Mouse (Mus musculus) myocyte (in vitro differentiated cells): ENCODE data around the gene Pls1. TPM values are rescaled to one million over a fixed set of nuclear protein-coding genes. Genes with fewer than 3 reads are reported as not detected.

ENCODE experiments used
- H3K27me3 ChIP-seq: one replicate; pipeline ENCODE4 v1.6.1; 2011; ENCODE audit not compliant: control insufficient read depth, insufficient read depth, insufficient read length
- H3K36me3 ChIP-seq: one replicate; pipeline ENCODE4 v1.6.1; 2011; ENCODE audit not compliant: control insufficient read depth, insufficient read depth
- H3K4me2 ChIP-seq: one replicate; pipeline ENCODE4 v1.6.1; 2011; ENCODE audit warnings: low read depth, control low read depth
- H3K4me3 ChIP-seq: one replicate; pipeline ENCODE4 v1.5.1; 2011; ENCODE audit warnings: mild to moderate bottlenecking, control low read depth, moderate library complexity
- H3K79me2 ChIP-seq: one replicate; pipeline ENCODE4 v1.6.1; 2011; ENCODE audit not compliant: control insufficient read depth, insufficient read depth
- H3ac ChIP-seq: one replicate; pipeline ENCODE4 v1.6.1; 2011; ENCODE audit not compliant: control insufficient read depth, insufficient read length
- CEBPB ChIP-seq: IDR thresholded peaks from 2 replicates; pipeline ENCODE4 v1.6.1; 2011; ENCODE audit warnings: mild to moderate bottlenecking, moderate library complexity; ENCODE audit not compliant: poor library complexity, insufficient read depth, severe bottlenecking
- E2F4 ChIP-seq: IDR thresholded peaks from one replicate; pipeline ENCODE4 v1.6.1; 2011; ENCODE audit warnings: mild to moderate bottlenecking, control low read depth, moderate library complexity; ENCODE audit not compliant: insufficient read depth
- MAX ChIP-seq: IDR thresholded peaks from one replicate; pipeline ENCODE4 v1.6.1; 2011; ENCODE audit warnings: low read depth, mild to moderate bottlenecking, control low read depth
- MYOD1 ChIP-seq, 3 experiments: IDR thresholded peaks; one replicate each; pipeline ENCODE4 v1.6.1; 2011; ENCODE audit warnings: control low read depth in 2 of 3, low read depth in 2 of 3, mild to moderate bottlenecking in 2 of 3, moderate library complexity in 1 of 3; ENCODE audit not compliant: insufficient read length in 2 of 3, control insufficient read depth in 1 of 3
- MYOG ChIP-seq, 3 experiments: IDR thresholded peaks; one replicate each; pipeline ENCODE4 v1.6.1; 2011; ENCODE audit warnings: control low read depth in 2 of 3, low read depth in 2 of 3, mild to moderate bottlenecking in 2 of 3; ENCODE audit not compliant: insufficient read length in 2 of 3, control insufficient read depth in 1 of 3, insufficient read depth in 1 of 3
- POLR2A ChIP-seq: IDR thresholded peaks from one replicate; pipeline ENCODE4 v1.6.1; 2011; ENCODE audit warnings: low read depth, mild to moderate bottlenecking, control low read depth, moderate library complexity; ENCODE audit not compliant: insufficient read length
- POLR2AphosphoS2 ChIP-seq: IDR thresholded peaks from one replicate; pipeline ENCODE4 v1.6.1; 2011; ENCODE audit warnings: low read depth, control low read depth; ENCODE audit not compliant: insufficient read length
- REST ChIP-seq: IDR thresholded peaks from one replicate; pipeline ENCODE4 v1.6.1; 2011; ENCODE audit warnings: mild to moderate bottlenecking, control low read depth, moderate library complexity; ENCODE audit not compliant: insufficient read depth, insufficient read length
- SRF ChIP-seq: IDR thresholded peaks from one replicate; pipeline ENCODE4 v1.6.1; 2011; ENCODE audit warnings: low read depth; ENCODE audit not compliant: control insufficient read depth, insufficient read length
- TCF12 ChIP-seq: IDR thresholded peaks from one replicate; pipeline ENCODE4 v1.6.1; 2011; ENCODE audit warnings: mild to moderate bottlenecking, control low read depth; ENCODE audit not compliant: poor library complexity, insufficient read depth, severe bottlenecking
- TCF3 ChIP-seq: IDR thresholded peaks from one replicate; pipeline ENCODE4 v1.6.1; 2011; ENCODE audit warnings: low read depth, control low read depth; ENCODE audit not compliant: insufficient read length
- USF1 ChIP-seq: IDR thresholded peaks from one replicate; pipeline ENCODE4 v1.6.1; 2011; ENCODE audit warnings: low read depth, mild to moderate bottlenecking, control low read depth, moderate library complexity
- polyA plus RNA-seq: library from polyadenylated mRNA; unstranded; fragments of >200 nt; fragmentation: generic; extraction: Trizol; gene quantifications from one replicate; pipeline ENCODE4 v1.2.1, GENCODE M21; 2012; ENCODE audit warnings: missing spikeins

Pls1 gene
- polyA plus RNA-seq, 1 experiment, result not detected

DNA sequence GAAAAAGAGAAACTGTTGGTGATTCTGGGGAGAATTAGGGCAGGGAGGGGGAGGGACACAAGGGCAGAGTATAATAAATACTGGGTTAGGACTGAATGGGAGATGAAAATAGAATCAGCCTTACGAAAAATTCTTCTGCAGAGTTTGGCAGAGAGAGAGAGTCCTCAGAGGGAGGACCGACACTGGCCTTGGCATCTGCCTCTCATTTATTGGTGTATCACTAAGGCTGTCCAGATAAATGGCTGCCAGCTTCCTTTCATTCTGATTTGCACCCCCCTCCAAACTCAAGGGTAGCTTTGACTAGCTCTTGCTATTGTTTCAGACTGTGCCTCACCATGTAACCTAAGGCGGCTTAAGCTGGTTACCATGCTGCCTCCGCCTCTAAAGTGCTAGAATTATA is 10.9 kb upstream of the Pls1 start:
- no peak for TF ChIP-seq SRF
- TF ChIP-seq MYOD1 (IDR thresholded peaks at IDR 0.05; ENCODE audit: control insufficient read depth in 1 of 3, insufficient read length in 2 of 3, low read depth in 2 of 3), result no peak
- TF ChIP-seq POLR2AphosphoS2, result no peak
- no peak for TF ChIP-seq MAX
- TF ChIP-seq MYOG (IDR thresholded peaks at IDR 0.05; ENCODE audit: control insufficient read depth in 1 of 3, insufficient read depth in 1 of 3, insufficient read length in 2 of 3, low read depth in 2 of 3), result no peak
- TF ChIP-seq TCF3, result no peak
- TF ChIP-seq USF1, result no peak
- TF ChIP-seq POLR2A, result no peak
- TF ChIP-seq TCF12, result no peak
- no peak for TF ChIP-seq E2F4
- no peak for TF ChIP-seq CEBPB
- TF ChIP-seq REST, result no peak
- H3K79me2 ChIP-seq, result peaks cover 3% of the 10 kb centered on the region
- no peak overlapping the region for H3K4me3 ChIP-seq
- no peak overlapping the region for H3ac ChIP-seq
- H3K4me2 ChIP-seq, result no peak overlapping the region
- no peaks in the 10 kb centered on the region for H3K36me3 ChIP-seq
- no peaks in the 10 kb centered on the region for H3K27me3 ChIP-seq

DNA sequence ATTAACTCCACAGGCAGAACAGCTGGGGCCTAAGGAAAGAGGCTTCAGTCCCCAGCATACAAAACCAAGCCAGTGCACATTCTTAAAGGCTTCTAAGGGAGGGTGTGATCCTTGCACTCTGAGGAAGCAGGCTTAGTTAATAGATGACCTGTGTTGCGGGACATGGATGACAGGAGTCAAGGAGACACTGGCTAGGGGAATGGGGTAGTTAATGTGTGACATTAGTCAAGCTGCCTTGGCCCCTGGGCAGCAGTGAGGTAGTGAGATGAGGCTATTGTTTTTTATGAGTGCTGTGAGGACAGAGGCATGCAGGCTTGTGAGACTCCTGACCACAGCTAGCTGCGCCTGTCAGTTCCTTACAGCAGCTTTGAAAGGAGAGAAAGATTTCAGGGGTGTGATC is 9.8 kb upstream of the Pls1 start:
- Histone ChIP-seq H3K79me2 (peaks cover 3% of the 10 kb centered on the region), H3K4me3 (no peak overlapping the region), H3ac (no peak overlapping the region), H3K27me3 (no peaks in the 10 kb centered on the region), H3K36me3 (no peaks in the 10 kb centered on the region), H3K4me2 (no peak overlapping the region)
- no peak for TF ChIP-seq E2F4

DNA sequence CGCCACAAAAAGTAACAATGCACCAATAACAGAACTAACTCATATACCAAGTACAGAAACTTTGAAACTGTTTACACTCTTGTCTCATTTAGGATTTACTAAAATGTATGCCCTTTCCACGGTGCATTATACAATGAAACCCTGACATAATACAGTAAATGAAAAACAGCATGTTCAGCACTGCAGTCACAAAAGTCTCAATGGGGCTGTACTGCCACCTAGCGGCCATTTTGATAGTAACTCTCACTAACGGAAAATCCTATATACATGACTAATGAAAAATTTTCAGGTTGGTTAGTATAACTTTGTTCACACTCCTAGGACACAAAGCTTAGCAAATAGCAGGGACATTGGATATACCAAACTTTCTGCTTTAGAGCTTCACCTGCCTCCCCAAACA is 7.8 kb upstream of the Pls1 start:
- H3K27me3 ChIP-seq, result no peaks in the 10 kb centered on the region
- no peaks in the 10 kb centered on the region for H3K36me3 ChIP-seq
- H3K79me2 ChIP-seq, result no peaks in the 10 kb centered on the region
- TF ChIP-seq TCF12, result no peak
- no peak for TF ChIP-seq POLR2A
- TF ChIP-seq MYOD1 (IDR thresholded peaks at IDR 0.05; ENCODE audit: control insufficient read depth in 1 of 3, insufficient read length in 2 of 3, low read depth in 2 of 3), result no peak
- TF ChIP-seq REST, result no peak
- TF ChIP-seq MAX, result no peak
- no peak for TF ChIP-seq CEBPB
- TF ChIP-seq USF1, result no peak
- no peak for TF ChIP-seq E2F4
- TF ChIP-seq MYOG (IDR thresholded peaks at IDR 0.05; ENCODE audit: control insufficient read depth in 1 of 3, insufficient read depth in 1 of 3, insufficient read length in 2 of 3, low read depth in 2 of 3), result no peak
- TF ChIP-seq TCF3, result no peak
- no peak for TF ChIP-seq POLR2AphosphoS2
- TF ChIP-seq SRF, result no peak
- H3ac ChIP-seq, result no peak overlapping the region
- no peak overlapping the region for H3K4me3 ChIP-seq
- no peak overlapping the region for H3K4me2 ChIP-seq

DNA sequence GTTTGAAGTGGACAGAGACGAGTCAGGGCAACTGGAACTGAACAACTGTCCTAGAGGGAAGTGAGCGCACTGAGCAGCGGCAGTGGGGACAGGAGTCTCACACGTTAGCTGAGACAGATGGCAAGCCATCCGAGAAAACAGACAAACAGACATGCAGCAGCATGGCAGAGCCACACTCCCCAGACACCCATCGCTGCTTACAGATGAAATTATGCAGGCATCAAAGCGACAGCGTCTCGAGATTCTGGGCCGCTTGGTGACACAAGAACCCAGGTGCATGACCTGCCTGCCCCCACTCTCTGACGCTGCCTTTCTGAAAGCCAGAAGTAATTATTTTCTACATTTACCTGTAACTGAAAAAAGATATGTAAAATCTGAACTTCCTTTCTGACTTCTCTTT is 6.6 kb upstream of the Pls1 start:
- no peak for TF ChIP-seq POLR2AphosphoS2
- no peak for TF ChIP-seq SRF
- H3K79me2 ChIP-seq, result no peaks in the 10 kb centered on the region
- peaks cover 1% of the 10 kb centered on the region for H3K27me3 ChIP-seq
- H3K36me3 ChIP-seq, result no peaks in the 10 kb centered on the region
- no peak overlapping the region for H3K4me3 ChIP-seq
- no peak overlapping the region for H3ac ChIP-seq
- H3K4me2 ChIP-seq, result no peak overlapping the region

DNA sequence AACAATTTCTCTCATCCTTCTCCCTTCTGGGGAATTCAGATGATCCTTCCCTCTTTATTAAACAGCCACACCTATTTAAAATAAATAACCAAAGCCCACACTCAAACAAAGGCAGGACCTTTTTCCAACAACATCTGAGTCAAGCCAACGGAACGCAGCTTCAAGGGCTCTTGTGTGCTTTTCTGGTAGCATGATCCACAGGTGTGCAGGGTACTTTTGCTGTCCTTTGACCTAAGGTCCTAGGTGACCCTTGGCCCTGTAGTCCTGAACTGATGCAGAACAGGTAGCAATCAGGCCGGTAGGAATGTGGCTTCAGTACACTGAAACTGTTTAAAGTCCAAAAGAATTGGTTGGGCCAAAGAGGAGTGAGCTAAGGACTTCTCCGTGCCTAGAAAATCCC is 600 bp upstream of the Pls1 start:
- H3K4me3 ChIP-seq, result no peak overlapping the region

More for the DNA sequence above, 600 bp upstream of the Pls1 start:
- H3K79me2 ChIP-seq, result no peaks in the 10 kb centered on the region
- H3K27me3 ChIP-seq, result peaks cover 16% of the 10 kb centered on the region
- H3ac ChIP-seq, result no peak overlapping the region
- no peak overlapping the region for H3K4me2 ChIP-seq
- no peak for TF ChIP-seq TCF3
- no peak for TF ChIP-seq E2F4
- no peak for TF ChIP-seq MYOD1 (IDR thresholded peaks at IDR 0.05; ENCODE audit: control insufficient read depth in 1 of 3, insufficient read length in 2 of 3, low read depth in 2 of 3)
- TF ChIP-seq SRF, result no peak
- TF ChIP-seq TCF12, result no peak
- TF ChIP-seq POLR2A, result no peak
- no peak for TF ChIP-seq MAX
- TF ChIP-seq CEBPB, result no peak
- TF ChIP-seq MYOG (IDR thresholded peaks at IDR 0.05; ENCODE audit: control insufficient read depth in 1 of 3, insufficient read depth in 1 of 3, insufficient read length in 2 of 3, low read depth in 2 of 3), result no peak
- no peak for TF ChIP-seq USF1
- no peak for TF ChIP-seq POLR2AphosphoS2
- TF ChIP-seq REST, result no peak
- H3K36me3 ChIP-seq, result no peaks in the 10 kb centered on the region
